Mouse (Mus musculus): Measurements from ENCODE around the gene Rnase9. TPM values are rescaled to one million over a fixed set of nuclear protein-coding genes. Genes with fewer than 3 reads are reported as not detected.

Gene Rnase9
- polyA plus RNA-seq, 1 experiment = not detected

- no peak overlapping the region for H3K27ac ChIP-seq (ENCODE audit: insufficient read depth, low read length)
- H3K9me3 ChIP-seq (replicated peaks; ENCODE audit: control insufficient read depth, insufficient read depth, low read length, poor library complexity, severe bottlenecking) = no peaks in the 10 kb centered on the region
- H3K4me1 ChIP-seq (ENCODE audit: control insufficient read depth, insufficient read depth, low read length) = no peaks in the 10 kb centered on the region
- H3K27me3 ChIP-seq (ENCODE audit: control insufficient read depth, insufficient read depth, low read length, poor library complexity, severe bottlenecking) = no peaks in the 10 kb centered on the region
- TF ChIP-seq POLR2A (IDR thresholded peaks at IDR 0.05; ENCODE audit: insufficient read depth, low read length) (no peak), CTCF (IDR thresholded peaks at IDR 0.05; ENCODE audit: low read depth, low read length) (no peak), EP300 (IDR thresholded peaks at IDR 0.05; ENCODE audit: insufficient read depth, low read depth, low read length) (no peak)
- no peak overlapping the region for H3K9ac ChIP-seq (ENCODE audit: low read depth, poor library complexity, severe bottlenecking)
- H3K36me3 ChIP-seq (ENCODE audit: control insufficient read depth, insufficient read depth, low read length, poor library complexity, severe bottlenecking) = no peaks in the 10 kb centered on the region
- no peak overlapping the region for H3K4me3 ChIP-seq (ENCODE audit: low read depth, low read length)
These were observed 43.5 kb downstream of the Rnase9 start for GRCm38 (mm10) chr14:50997999-50998666.

GRCm38 (mm10) chr14:50997088-50997487 lies 44.6 kb downstream of the Rnase9 start:
- TF ChIP-seq POLR2A (IDR thresholded peaks at IDR 0.05; ENCODE audit: insufficient read depth, low read length) = no peak
- no peak for TF ChIP-seq EP300 (IDR thresholded peaks at IDR 0.05; ENCODE audit: insufficient read depth, low read depth, low read length)
- no peak for TF ChIP-seq CTCF (IDR thresholded peaks at IDR 0.05; ENCODE audit: low read depth, low read length)
- Histone ChIP-seq H3K4me3 (ENCODE audit: low read depth, low read length) (no peak overlapping the region), H3K36me3 (ENCODE audit: control insufficient read depth, insufficient read depth, low read length, poor library complexity, severe bottlenecking) (no peaks in the 10 kb centered on the region)

GRCm38 (mm10) chr14:50991037-50991436 lies 50.6 kb downstream of the Rnase9 start:
- TF ChIP-seq EP300 (IDR thresholded peaks at IDR 0.05; ENCODE audit: insufficient read depth, low read depth, low read length) (no peak), CTCF (IDR thresholded peaks at IDR 0.05; ENCODE audit: low read depth, low read length) (no peak), POLR2A (IDR thresholded peaks at IDR 0.05; ENCODE audit: insufficient read depth, low read length) (no peak)

More at GRCm38 (mm10) chr14:50997088-50997487, 44.6 kb downstream of the Rnase9 start:
- H3K9me3 ChIP-seq (replicated peaks; ENCODE audit: control insufficient read depth, insufficient read depth, low read length, poor library complexity, severe bottlenecking) = no peaks in the 10 kb centered on the region
- no peaks in the 10 kb centered on the region for H3K4me1 ChIP-seq (ENCODE audit: control insufficient read depth, insufficient read depth, low read length)
- no peaks in the 10 kb centered on the region for H3K27me3 ChIP-seq (ENCODE audit: control insufficient read depth, insufficient read depth, low read length, poor library complexity, severe bottlenecking)
- H3K9ac ChIP-seq (ENCODE audit: low read depth, poor library complexity, severe bottlenecking) = no peak overlapping the region
- no peak overlapping the region for H3K27ac ChIP-seq (ENCODE audit: insufficient read depth, low read length)

More at GRCm38 (mm10) chr14:50991037-50991436, 50.6 kb downstream of the Rnase9 start:
- no peak overlapping the region for H3K4me3 ChIP-seq (ENCODE audit: low read depth, low read length)
- H3K27ac ChIP-seq (ENCODE audit: insufficient read depth, low read length) = no peak overlapping the region
- H3K9me3 ChIP-seq (replicated peaks; ENCODE audit: control insufficient read depth, insufficient read depth, low read length, poor library complexity, severe bottlenecking) = no peaks in the 10 kb centered on the region
- H3K27me3 ChIP-seq (ENCODE audit: control insufficient read depth, insufficient read depth, low read length, poor library complexity, severe bottlenecking) = no peaks in the 10 kb centered on the region
- H3K4me1 ChIP-seq (ENCODE audit: control insufficient read depth, insufficient read depth, low read length) = no peaks in the 10 kb centered on the region
- no peaks in the 10 kb centered on the region for H3K36me3 ChIP-seq (ENCODE audit: control insufficient read depth, insufficient read depth, low read length, poor library complexity, severe bottlenecking)
- no peak overlapping the region for H3K9ac ChIP-seq (ENCODE audit: low read depth, poor library complexity, severe bottlenecking)

Other genes starting within 250 kb of the Rnase9 start
- 0.44 TPM in 1 of 2 replicates, not detected in the other for gene Ccnb1ip1, start 234.1 kb downstream of the Rnase9 start, polyA plus RNA-seq (2011; ENCODE audit: insufficient read depth, insufficient read length, low read depth, missing spikeins)
- 86.5 and 91.5 TPM in 2 replicates for gene Parp2, start 234.0 kb downstream of the Rnase9 start, polyA plus RNA-seq (2011; ENCODE audit: insufficient read depth, insufficient read length, low read depth, missing spikeins)
- gene Tep1, start 171.3 kb downstream of the Rnase9 start, polyA plus RNA-seq (2011; ENCODE audit: insufficient read depth, insufficient read length, low read depth, missing spikeins) = 12.1 and 19.4 TPM in 2 replicates
- not detected in 2 replicates for gene Klhl33, start 144.4 kb downstream of the Rnase9 start, polyA plus RNA-seq (2011; ENCODE audit: insufficient read depth, insufficient read length, low read depth, missing spikeins)
- 68.4 and 72.5 TPM in 2 replicates for gene Osgep, start 117.0 kb downstream of the Rnase9 start, polyA plus RNA-seq (2011; ENCODE audit: insufficient read depth, insufficient read length, low read depth, missing spikeins)
- gene Apex1, start 116.9 kb downstream of the Rnase9 start, polyA plus RNA-seq (2011; ENCODE audit: insufficient read depth, insufficient read length, low read depth, missing spikeins) = 165 and 181 TPM in 2 replicates
- gene Pip4p1, start 111.0 kb downstream of the Rnase9 start, polyA plus RNA-seq (2011; ENCODE audit: insufficient read depth, insufficient read length, low read depth, missing spikeins) = 90.3 and 95.5 TPM in 2 replicates
- 58.9 and 64.4 TPM in 2 replicates for gene Pnp, start 110.8 kb downstream of the Rnase9 start, polyA plus RNA-seq (2011; ENCODE audit: insufficient read depth, insufficient read length, low read depth, missing spikeins)
- gene Gm49342, start 97.4 kb downstream of the Rnase9 start, polyA plus RNA-seq (2011; ENCODE audit: insufficient read depth, insufficient read length, low read depth, missing spikeins) = 24.9 and 31.0 TPM in 2 replicates
- gene Pnp2, start 85.9 kb downstream of the Rnase9 start, polyA plus RNA-seq (2011; ENCODE audit: insufficient read depth, insufficient read length, low read depth, missing spikeins) = 6.1 and 9.4 TPM in 2 replicates
- not detected in 2 replicates for gene Rnase10, start 34.1 kb downstream of the Rnase9 start, polyA plus RNA-seq (2011; ENCODE audit: insufficient read depth, insufficient read length, low read depth, missing spikeins)
- gene Rnase11, start 8.3 kb upstream of the Rnase9 start, polyA plus RNA-seq (2011; ENCODE audit: insufficient read depth, insufficient read length, low read depth, missing spikeins) = not detected in 2 replicates
- gene Rnase12, start 15.8 kb upstream of the Rnase9 start, polyA plus RNA-seq (2011; ENCODE audit: insufficient read depth, insufficient read length, low read depth, missing spikeins) = not detected in 2 replicates
- gene Olfr750, start 32.6 kb upstream of the Rnase9 start, polyA plus RNA-seq (2011; ENCODE audit: insufficient read depth, insufficient read length, low read depth, missing spikeins) = not detected in 2 replicates
- gene Rnase4, start 49.2 kb upstream of the Rnase9 start, polyA plus RNA-seq (2011; ENCODE audit: insufficient read depth, insufficient read length, low read depth, missing spikeins) = 7.0 and 7.2 TPM in 2 replicates
- gene Ang, start 49.3 kb upstream of the Rnase9 start, polyA plus RNA-seq (2011; ENCODE audit: insufficient read depth, insufficient read length, low read depth, missing spikeins) = 3.2 and 3.6 TPM in 2 replicates
- gene Eddm3b, start 72.6 kb upstream of the Rnase9 start, polyA plus RNA-seq (2011; ENCODE audit: insufficient read depth, insufficient read length, low read depth, missing spikeins) = not detected in 2 replicates
- not detected in 2 replicates for gene Rnase6, start 82.0 kb upstream of the Rnase9 start, polyA plus RNA-seq (2011; ENCODE audit: insufficient read depth, insufficient read length, low read depth, missing spikeins)
- not detected in 2 replicates for gene Rnase1, start 104.9 kb upstream of the Rnase9 start, polyA plus RNA-seq (2011; ENCODE audit: insufficient read depth, insufficient read length, low read depth, missing spikeins)
- gene Rnase2b, start 120.4 kb upstream of the Rnase9 start, polyA plus RNA-seq (2011; ENCODE audit: insufficient read depth, insufficient read length, low read depth, missing spikeins) = not detected in 2 replicates
- not detected in 2 replicates for gene Ang2, start 157.3 kb upstream of the Rnase9 start, polyA plus RNA-seq (2011; ENCODE audit: insufficient read depth, insufficient read length, low read depth, missing spikeins)
- not detected in 2 replicates for gene Ear14, start 161.5 kb upstream of the Rnase9 start, polyA plus RNA-seq (2011; ENCODE audit: insufficient read depth, insufficient read length, low read depth, missing spikeins)
- not detected in 2 replicates for gene Rnase2a, start 214.2 kb upstream of the Rnase9 start, polyA plus RNA-seq (2011; ENCODE audit: insufficient read depth, insufficient read length, low read depth, missing spikeins)

Data from ES-Bruce4 (cell line).